Comparison of ENCODE assay signal across 14 mouse cellular contexts in genomic region chr1:43897987-43898386, GRCm38 (mm10).
"Had no signal": no experiment of that assay in that cellular context is flagged by ENCODE, and none has a peak within 500 bp of the region (broad histone marks: within the 10 kb centered on the region; RNA-seq: fewer than 3 reads in every experiment).

No protein-coding gene starts in this region.

- H3K4me2 ChIP-seq: liver, embryonic 11.5 days; liver, embryonic 15.5 days; neural tube, embryonic 13.5 days; stomach, embryonic 15.5 days had no signal

- DNase-seq: left cerebral cortex, postnatal 4 days; lung, adult 2 months; lung, postnatal 4 days; right cerebral cortex, postnatal 14 days; thymus, adult 2 months; thymus, postnatal 36 days had no signal

- H3K4me1 ChIP-seq: liver, embryonic 15.5 days; stomach, embryonic 15.5 days had no signal

- H3K36me3 ChIP-seq: liver, embryonic 15.5 days; midbrain, embryonic 10.5 days; midbrain, embryonic 15.5 days; neural tube, embryonic 13.5 days; stomach, embryonic 15.5 days had no signal

- H3K9ac ChIP-seq: liver, embryonic 15.5 days; midbrain, embryonic 15.5 days; neural tube, embryonic 13.5 days; stomach, embryonic 15.5 days had no signal

- H3K27ac ChIP-seq: liver, embryonic 15.5 days; midbrain, embryonic 10.5 days; midbrain, embryonic 15.5 days; neural tube, embryonic 13.5 days; stomach, embryonic 15.5 days had no signal

- H3K27me3 ChIP-seq: liver, embryonic 15.5 days; midbrain, embryonic 15.5 days; neural tube, embryonic 13.5 days; stomach, embryonic 15.5 days had no signal

- H3K9me3 ChIP-seq: liver, embryonic 15.5 days; midbrain, embryonic 15.5 days; neural tube, embryonic 13.5 days; stomach, embryonic 15.5 days had no signal

- ATAC-seq: intestine, embryonic 16.5 days; lung, postnatal 0 days had no signal

- H3K4me3 ChIP-seq: liver, embryonic 15.5 days; midbrain, embryonic 10.5 days; midbrain, embryonic 15.5 days; neural tube, embryonic 13.5 days; stomach, embryonic 15.5 days had no signal
